Mouse (Mus musculus) heart, adult 8-10 months (tissue): ENCODE results near the gene Rcor2. TPM values are rescaled to one million over a fixed set of nuclear protein-coding genes. Genes with fewer than 3 reads are reported as not detected.

Experiments
- DNase-seq: peaks from one replicate; pipeline ENCODE4 v3.0.0; 2022; ENCODE audit warnings: low spot score
- total RNA-seq, 4 experiments: library from RNA; stranded (reverse); gene quantifications; 2 replicates each; pipeline ENCODE4 v1.2.4; 2022

Rcor2 gene
- total RNA-seq: 10 to 100 TPM in 1 of 4 experiments, 1 to 10 TPM in 3; 5.5 to 12.7 (median 7.3) TPM

- peak; percentile 80 for DNase-seq
These were observed at the start of gene Rcor2 for GRCm38 (mm10) chr19:7267091-7267741. TSS of gene Rcor2 (plus strand) at chr19:7267325.

DNA sequence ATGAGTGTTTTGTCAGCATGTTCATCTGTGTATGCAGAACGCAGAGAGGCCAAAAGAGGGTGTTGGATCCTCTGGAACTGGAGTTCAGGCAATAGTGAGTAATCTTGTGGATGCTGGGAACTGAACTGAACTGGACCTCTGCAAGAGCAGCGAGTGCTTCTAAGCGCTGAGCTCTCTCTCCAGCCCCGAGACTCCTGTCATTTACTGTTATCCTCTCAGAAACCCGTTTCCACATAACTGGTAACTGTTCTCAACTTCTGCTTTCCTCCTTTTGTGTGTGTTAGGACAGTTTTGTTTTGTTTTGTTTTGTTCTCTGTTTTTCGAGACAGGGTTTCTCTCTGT, 49.2 kb upstream of the Rcor2 start:
- no peak for DNase-seq

- no peak for DNase-seq
These were observed 48.4 kb upstream of the Rcor2 start for GRCm38 (mm10) chr19:7218753-7219152.

- no peak for DNase-seq
These were observed 44.9 kb upstream of the Rcor2 start for GRCm38 (mm10) chr19:7222196-7222595.

GRCm38 (mm10) chr19:7223488-7223887, 43.6 kb upstream of the Rcor2 start:
- DNase-seq: no peak

DNA sequence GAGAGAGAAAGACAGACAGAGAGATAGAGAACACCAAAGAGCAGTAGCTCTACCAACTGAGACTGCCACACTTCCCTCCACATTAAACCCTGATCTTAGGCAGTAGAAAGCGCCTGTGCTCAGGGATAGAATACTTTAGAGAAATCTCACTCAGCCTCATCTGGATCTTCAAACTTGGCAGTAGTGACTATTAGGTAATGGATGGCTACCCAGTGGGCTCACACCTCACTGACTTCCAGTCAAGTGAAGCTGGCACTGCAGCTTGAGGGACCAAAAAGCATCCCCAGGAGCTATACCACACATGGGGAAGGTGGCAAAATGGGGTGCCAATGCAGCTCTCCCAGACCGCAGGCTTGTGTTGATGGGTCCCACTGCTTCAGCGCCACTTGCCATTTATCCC, 42.9 kb upstream of the Rcor2 start:
- no peak for DNase-seq

DNA sequence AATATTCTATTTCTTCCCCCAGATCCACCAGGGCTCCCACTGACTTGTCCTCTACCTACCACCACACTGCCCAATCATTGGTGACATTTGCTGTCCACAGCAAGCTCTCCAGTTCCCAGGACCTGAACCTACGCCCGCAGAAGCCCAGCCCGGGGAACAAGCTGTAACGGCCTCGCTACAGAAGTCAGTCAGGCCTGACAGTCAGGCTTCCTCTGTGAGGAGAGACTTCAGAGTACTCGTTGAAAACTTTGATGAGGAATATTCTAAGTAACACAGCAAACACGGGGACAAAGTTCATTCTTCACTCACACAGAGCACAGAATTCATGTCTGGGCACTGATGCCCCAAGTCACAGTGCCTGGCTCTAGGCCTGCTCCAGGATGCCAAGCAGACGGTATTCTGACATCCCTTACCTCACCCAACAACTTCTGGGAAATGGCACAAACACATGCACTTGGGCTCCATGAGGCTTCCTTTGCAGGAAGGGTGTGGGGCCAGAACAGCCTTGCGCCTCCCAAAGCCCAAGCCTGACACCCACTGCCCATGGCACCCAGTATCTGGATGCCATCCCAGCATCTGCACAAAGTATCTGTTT, 41.9 kb upstream of the Rcor2 start:
- no peak for DNase-seq

GRCm38 (mm10) chr19:7226511-7226914, 40.6 kb upstream of the Rcor2 start:
- no peak for DNase-seq

- peak; percentile 81 for DNase-seq
These were observed 32.4 kb upstream of the Rcor2 start for GRCm38 (mm10) chr19:7234537-7235221.

DNA sequence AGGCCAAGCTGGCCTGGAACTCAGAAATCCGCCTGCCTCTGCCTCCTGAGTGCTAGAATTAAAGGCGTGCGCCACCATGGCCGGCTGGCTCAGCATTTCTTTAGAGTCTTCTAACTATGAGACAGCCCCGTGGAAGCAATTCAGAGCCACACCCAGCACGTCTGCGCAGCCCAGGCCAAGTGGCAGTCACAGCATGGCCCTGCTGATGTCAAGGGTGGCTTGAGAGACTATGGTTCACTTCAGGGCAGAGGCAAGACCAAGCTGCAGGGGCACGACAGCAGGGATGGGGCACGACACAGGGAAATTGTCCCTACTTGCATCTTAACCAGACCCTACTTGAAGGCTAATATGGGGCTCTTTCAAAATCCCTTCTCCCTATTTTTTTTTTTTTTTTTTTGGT, 31.7 kb upstream of the Rcor2 start:
- DNase-seq: no peak

DNA sequence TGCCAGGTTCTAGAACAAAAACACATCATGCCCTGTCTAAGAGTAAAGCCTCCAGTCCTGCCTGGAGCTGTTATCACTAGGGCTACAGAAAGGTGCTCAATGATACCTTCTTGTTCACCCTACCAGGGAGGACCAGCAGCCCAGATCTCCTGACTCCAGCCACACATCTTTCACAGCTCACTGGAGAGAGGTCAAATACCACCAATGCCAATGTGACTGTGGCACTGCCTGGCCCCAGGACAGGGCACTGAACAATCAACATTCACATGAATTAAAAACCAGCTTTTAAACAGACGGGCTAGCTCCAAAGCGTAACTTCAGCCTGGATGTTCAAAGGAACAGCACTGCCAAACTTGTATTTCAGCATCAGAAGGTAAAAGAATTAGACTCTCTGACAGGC, 31.1 kb upstream of the Rcor2 start:
- no peak for DNase-seq

- no peak for DNase-seq
These were observed 30.4 kb upstream of the Rcor2 start for GRCm38 (mm10) chr19:7236742-7237141.

DNA sequence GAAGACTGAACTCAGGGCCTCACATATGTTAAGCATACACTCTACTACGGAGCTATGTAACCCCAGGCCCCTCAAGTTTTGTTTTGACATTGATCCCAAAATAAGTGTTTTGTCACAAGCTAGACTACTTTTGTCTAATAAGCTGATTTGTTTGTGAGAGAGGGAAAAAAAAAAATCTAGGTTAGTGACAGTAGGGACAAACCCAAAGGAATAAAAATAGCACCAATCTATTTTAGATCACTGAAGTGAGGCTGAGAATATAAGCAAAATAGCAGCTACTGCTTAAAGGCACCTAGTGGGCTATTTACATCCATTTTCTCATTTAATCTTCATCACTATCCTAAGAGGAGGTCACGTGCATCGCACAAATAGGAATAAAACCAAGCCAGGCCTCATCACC, 27.6 kb upstream of the Rcor2 start:
- no peak for DNase-seq

- no peak for DNase-seq
These were observed 26.8 kb upstream of the Rcor2 start for GRCm38 (mm10) chr19:7240291-7240690.

DNA sequence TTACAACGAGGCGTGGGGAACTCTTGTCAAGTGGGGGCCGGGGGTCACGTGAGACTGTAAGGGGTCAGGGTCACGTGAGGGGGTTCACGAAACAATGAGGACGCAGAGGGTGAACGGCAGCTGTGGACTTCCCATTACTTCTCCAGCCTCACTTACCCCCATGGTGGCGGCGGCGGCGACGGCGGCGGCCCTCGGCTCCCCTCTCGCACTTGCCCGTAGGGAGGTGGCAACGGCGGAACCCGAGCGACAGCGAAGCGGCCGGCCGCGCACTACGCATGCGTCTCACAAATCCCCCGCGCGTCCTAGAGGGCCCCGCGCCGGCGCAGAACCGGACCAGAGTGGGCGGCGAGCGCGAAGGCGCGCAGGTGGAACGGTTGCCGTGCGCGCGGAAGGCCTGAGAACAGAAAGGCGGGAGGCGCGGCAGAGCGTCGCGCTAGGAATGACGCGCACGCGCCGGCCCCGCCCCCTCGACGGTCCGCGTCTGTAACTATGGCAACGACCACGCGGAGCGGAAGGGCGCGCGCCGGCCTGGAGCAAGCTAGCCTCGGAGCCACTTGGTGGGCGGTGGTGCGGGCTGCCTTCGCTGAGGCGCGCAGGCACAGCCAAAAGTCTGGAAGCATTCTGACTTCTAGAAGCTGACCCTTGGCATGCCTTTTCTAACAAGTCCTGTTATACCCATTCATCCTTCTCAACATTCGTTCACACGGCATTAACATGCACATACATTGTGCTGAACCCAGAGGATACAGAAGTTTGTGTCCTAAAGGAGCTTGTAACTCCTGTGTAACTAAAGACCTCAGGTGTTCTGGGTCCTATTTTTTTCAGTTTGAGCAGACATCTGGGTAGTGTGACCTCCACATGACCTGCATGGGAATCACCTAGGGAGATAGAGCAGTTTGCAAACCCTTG, 26.1 kb upstream of the Rcor2 start, which contains the start of gene Naa40:
Gene Naa40, minus strand, starts transcription at position 402 of the 909 bp plus-strand sequence.
- peak; percentile 83 for DNase-seq

GRCm38 (mm10) chr19:7246021-7246420, 21.1 kb upstream of the Rcor2 start:
- no peak for DNase-seq

GRCm38 (mm10) chr19:7257881-7258280, 9.2 kb upstream of the Rcor2 start:
- DNase-seq: no peak

GRCm38 (mm10) chr19:7261476-7261875, 5.6 kb upstream of the Rcor2 start:
- no peak for DNase-seq

GRCm38 (mm10) chr19:7261964-7262363, 5.2 kb upstream of the Rcor2 start:
- DNase-seq: no peak

DNA sequence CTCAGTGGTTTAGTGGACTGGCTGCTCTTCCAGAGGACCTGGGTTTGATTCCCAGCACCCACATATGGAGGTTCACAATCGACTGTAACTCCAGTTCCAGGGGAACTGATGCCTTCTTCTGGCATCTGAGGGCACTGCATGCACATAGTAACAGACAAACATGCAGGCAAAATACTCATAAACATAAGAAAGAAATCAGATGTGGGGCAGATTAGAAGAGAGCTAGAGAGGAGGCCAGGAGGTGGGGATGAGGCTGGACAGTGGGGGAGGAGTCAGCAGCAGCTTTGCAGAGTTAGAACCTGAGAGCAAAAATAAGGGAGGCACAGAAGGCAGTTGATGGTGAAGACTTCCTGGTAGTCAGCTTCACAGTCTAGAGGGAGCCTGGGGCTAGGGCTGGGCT, 4.5 kb upstream of the Rcor2 start:
- DNase-seq: no peak

DNA sequence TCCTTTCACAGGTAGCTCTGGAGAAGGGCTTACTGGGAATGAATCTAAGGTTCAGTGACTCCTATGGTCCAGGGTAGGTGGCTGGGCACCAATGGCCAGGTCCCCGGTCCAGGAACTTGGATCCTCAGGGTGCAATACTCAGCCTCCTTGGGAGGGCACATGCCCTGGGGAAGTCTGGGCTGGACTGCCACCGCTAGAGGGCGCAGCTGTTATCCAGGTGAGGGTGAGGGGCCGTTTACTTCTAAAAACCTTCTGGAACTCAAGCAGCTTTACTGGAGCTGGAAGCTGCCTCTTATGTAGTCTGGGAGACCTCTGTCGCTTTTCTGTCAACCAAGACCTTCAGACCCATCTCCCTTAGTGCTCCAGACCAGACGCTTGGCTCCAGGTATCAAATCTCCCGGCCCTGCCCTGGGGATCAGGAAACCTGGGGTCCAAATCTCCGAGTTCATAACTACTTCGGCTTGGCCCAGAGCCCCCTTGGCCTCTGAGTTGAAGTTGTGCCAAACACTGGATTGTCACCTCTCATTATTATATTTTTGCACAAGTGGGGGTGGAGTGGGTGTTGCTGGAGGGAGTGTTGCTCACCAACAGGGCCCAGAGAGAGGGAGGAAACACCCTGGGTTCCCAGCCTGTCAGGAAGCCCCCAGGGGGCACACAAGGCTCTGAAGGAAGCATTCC, 2.9 kb upstream of the Rcor2 start:
- DNase-seq: peak; percentile 72
